Mouse (Mus musculus) brain, adult 10 weeks (tissue): Measurements from ENCODE around the gene Blm. TPM values are rescaled to one million over a fixed set of nuclear protein-coding genes. Genes with fewer than 3 reads are reported as not detected.

ENCODE experiments used
- polyA plus RNA-seq: library from polyadenylated mRNA; stranded (reverse); fragments of 350-450 nt; fragmentation: Illumina TruSeq; extraction: RNeasy Lipid Tissue Mini Kit (QIAGEN cat#74804); gene quantifications from one replicate; pipeline ENCODE4 v1.2.3, GENCODE M21; 2015; ENCODE audit warnings: low read depth, low replicate concordance

The Blm gene
- 4.0 TPM for polyA plus RNA-seq

DNA sequence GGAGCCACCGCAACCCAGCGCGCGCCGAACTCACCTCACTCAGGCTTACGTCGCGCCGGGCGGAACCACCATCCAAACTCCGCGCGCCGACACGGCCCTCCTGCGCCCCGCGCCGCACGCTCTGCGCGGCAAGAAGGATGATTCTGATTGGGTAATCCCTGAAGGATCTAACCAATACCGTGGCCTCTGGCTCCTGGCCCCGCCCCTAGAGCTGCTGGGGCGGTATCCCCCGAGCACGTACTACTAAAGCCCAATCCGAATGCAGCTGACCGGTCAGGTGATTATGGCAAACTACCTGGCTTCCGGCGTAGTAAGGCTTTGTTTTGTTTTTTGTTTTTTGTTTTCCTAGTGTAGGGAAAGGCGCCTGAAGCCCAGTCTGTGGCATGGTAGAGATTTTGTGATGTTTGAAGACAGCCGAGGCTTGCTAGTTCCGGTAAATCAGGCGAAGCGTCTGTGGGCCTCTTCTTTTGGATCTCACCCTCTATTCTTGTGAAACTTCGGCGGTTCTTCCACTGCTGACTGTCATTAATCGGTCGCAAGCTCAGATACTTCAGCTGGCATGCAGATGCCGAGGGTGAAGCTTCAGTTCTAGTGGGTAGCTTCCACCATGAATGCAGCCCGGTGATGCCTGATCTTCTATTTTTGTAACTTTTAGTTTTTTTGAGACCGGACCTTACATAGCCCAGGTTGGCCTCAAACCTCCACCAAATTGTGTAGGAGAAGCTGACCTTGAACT lies at the start of gene Blm:
Gene Blm, minus strand, starts transcription at position 111 of the 736 bp plus-strand sequence.

DNA sequence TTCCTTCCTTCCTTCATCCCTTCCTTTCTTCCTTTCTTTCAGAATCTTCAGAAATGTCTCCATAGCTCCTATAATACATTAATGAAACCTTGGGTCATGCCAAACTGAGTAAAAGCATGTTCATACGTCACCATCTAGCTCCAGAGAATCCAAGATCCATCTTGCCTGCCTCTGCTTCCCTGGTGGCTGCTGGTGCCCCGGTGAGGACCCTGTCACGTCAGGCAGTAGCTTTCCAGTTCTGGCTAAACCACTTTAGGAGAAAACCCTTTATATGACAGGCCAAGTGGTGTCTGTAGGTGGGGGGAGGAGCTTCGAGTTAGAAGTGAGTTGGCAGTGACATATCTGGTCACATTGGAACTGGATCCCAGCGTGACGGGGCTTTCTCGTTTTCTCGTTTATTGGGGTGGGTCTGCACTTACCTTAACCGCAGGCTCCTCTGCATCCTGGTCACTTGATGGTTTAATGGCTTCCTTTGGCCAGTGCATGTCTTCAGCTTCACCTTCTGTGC lies 129.7 kb downstream of the Blm start, which contains the start of gene Furin:
Gene Furin, minus strand, starts transcription at position 249 of the 508 bp plus-strand sequence.

Other genes starting within 250 kb of the Blm start
- 1.1 TPM for gene Prc1, start 240.7 kb downstream of the Blm start, polyA plus RNA-seq
- gene Rccd1, start 210.7 kb downstream of the Blm start, polyA plus RNA-seq = 15.3 TPM
- 24.8 TPM for gene Unc45a, start 194.1 kb downstream of the Blm start, polyA plus RNA-seq
- 52.0 TPM for gene Hddc3, start 192.0 kb downstream of the Blm start, polyA plus RNA-seq
- 108 TPM for gene Man2a2, start 163.7 kb downstream of the Blm start, polyA plus RNA-seq
- gene Fes, start 147.2 kb downstream of the Blm start, polyA plus RNA-seq = 3.5 TPM
- 18.4 TPM for gene Furin, start 129.7 kb downstream of the Blm start, polyA plus RNA-seq
- 6.7 TPM for gene Crtc3, start 153.8 kb upstream of the Blm start, polyA plus RNA-seq